Mouse (Mus musculus): ENCODE measurements around the gene Rps11. TPM values are rescaled to one million over a fixed set of nuclear protein-coding genes. Genes with fewer than 3 reads are reported as not detected.

Gene Rps11
- total RNA-seq, 1 experiment: 1,746 TPM

GRCm38 (mm10) chr7:45148534-45149098 lies 24.4 kb upstream of the Rps11 start:
- in situ Hi-C loops (cut with MboI; ENCODE audit: low sequenced_read_pairs in 2 of 2, unreplicated experiment in 2 of 2): no loop called here
- peaks cover 3 to 4% of the 10 kb centered on the region in 2 experiments; a peak in 3 of 4 replicates for H3K4me1 ChIP-seq (ENCODE audit: control insufficient read depth in 2 of 2, insufficient read depth in 2 of 2, low read length in 2 of 2, poor library complexity in 1 of 2)
- H3K27ac ChIP-seq (ENCODE audit: insufficient read depth, low read depth, low read length, poor library complexity, severe bottlenecking): no peak overlapping the region
- no peak overlapping the region for H3K9ac ChIP-seq (ENCODE audit: insufficient read depth, low read depth, low read length, poor library complexity, severe bottlenecking)
- peaks cover 24% of the 10 kb centered on the region for H3K36me3 ChIP-seq (ENCODE audit: control insufficient read depth, insufficient read depth, low read length, poor library complexity, severe bottlenecking)
- no peak for TF ChIP-seq MAFK (IDR thresholded peaks at IDR 0.05; ENCODE audit: insufficient read depth, low read depth, low read length)
- no peak for TF ChIP-seq HCFC1 (IDR thresholded peaks at IDR 0.05; ENCODE audit: borderline replicate concordance, insufficient read depth, low read length)
- no peak for TF ChIP-seq ZC3H11A (IDR thresholded peaks at IDR 0.05; ENCODE audit: borderline replicate concordance, low read depth, low read length)
- no peak for TF ChIP-seq CHD2 (IDR thresholded peaks at IDR 0.05; ENCODE audit: low read depth, low read length)
- no peak for TF ChIP-seq ZNF384 (IDR thresholded peaks at IDR 0.05; ENCODE audit: low read depth, low read length)
- no peak for DNase-seq (ENCODE audit: low read depth, low spot score)
- no peak overlapping the region for H3K4me3 ChIP-seq (ENCODE audit: insufficient read depth in 1 of 2, low read depth in 1 of 2, low read length in 2 of 2, poor library complexity in 1 of 2, severe bottlenecking in 1 of 2)
- no peaks in the 10 kb centered on the region for H3K9me3 ChIP-seq (ENCODE audit: control insufficient read depth, insufficient read depth, low read depth, low read length)

DNA sequence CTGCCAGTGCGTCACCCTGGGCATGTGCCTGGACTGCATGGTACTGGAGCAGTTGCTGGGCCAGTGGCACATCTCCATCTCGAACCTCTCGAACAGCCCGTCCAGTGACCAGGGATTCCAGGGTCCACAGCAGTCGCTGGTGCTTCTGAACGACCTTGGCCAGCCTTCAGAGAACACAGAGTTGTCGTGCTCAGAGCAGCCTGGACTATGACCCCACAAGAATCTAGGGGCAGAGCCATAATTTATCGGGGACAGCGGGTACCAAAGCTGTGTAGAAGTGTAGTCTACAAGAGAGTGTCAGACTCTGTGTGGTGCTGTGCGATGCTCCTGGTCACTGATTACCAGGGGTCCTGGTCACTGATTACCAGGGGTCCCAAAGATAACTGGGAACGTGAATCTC lies 23.7 kb upstream of the Rps11 start:
- H3K27ac ChIP-seq (ENCODE audit: insufficient read depth, low read depth, low read length, poor library complexity, severe bottlenecking): no peak overlapping the region
- H3K36me3 ChIP-seq (ENCODE audit: control insufficient read depth, insufficient read depth, low read length, poor library complexity, severe bottlenecking): peaks cover 29% of the 10 kb centered on the region
- in situ Hi-C loops (cut with MboI; ENCODE audit: low sequenced_read_pairs in 2 of 2, unreplicated experiment in 2 of 2): no loop called here
- no peak overlapping the region for H3K9ac ChIP-seq (ENCODE audit: insufficient read depth, low read depth, low read length, poor library complexity, severe bottlenecking)
- H3K4me1 ChIP-seq (ENCODE audit: control insufficient read depth in 2 of 2, insufficient read depth in 2 of 2, low read length in 2 of 2, poor library complexity in 1 of 2): peaks cover 2 to 3% of the 10 kb centered on the region in 2 experiments; a peak in 2 of 4 replicates
- no peak for DNase-seq (ENCODE audit: low read depth, low spot score)
- no peaks in the 10 kb centered on the region for H3K9me3 ChIP-seq (ENCODE audit: control insufficient read depth, insufficient read depth, low read depth, low read length)
- no peak for TF ChIP-seq MAFK (IDR thresholded peaks at IDR 0.05; ENCODE audit: insufficient read depth, low read depth, low read length)
- no peak for TF ChIP-seq CHD2 (IDR thresholded peaks at IDR 0.05; ENCODE audit: low read depth, low read length)
- no peak for TF ChIP-seq ZNF384 (IDR thresholded peaks at IDR 0.05; ENCODE audit: low read depth, low read length)
- no peak for TF ChIP-seq HCFC1 (IDR thresholded peaks at IDR 0.05; ENCODE audit: borderline replicate concordance, insufficient read depth, low read length)
- TF ChIP-seq ZC3H11A (IDR thresholded peaks at IDR 0.05; ENCODE audit: borderline replicate concordance, low read depth, low read length): no peak
- H3K4me3 ChIP-seq (ENCODE audit: insufficient read depth in 1 of 2, low read depth in 1 of 2, low read length in 2 of 2, poor library complexity in 1 of 2, severe bottlenecking in 1 of 2): no peak overlapping the region

DNA sequence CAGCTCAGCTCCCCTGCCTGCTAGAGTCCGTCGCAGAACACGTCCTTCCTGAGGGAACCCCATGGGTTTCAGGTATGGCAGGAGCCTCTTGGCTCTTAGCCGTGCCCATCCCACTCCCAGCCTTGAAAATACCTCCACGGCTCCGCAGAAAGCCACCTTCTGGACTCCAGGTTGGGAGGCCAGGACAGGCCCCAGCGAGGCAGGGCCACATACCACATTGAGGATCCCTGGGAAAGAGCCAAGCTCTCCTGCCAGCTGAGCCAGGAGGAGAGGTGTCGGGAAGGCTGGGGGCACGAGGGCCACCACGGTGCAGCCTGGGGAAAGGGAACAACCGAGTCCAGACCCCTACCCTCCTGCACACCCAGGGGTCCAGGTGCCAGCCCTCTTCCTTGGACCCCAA lies 23.0 kb upstream of the Rps11 start:
- H3K36me3 ChIP-seq (ENCODE audit: control insufficient read depth, insufficient read depth, low read length, poor library complexity, severe bottlenecking): peaks cover 34% of the 10 kb centered on the region

GRCm38 (mm10) chr7:45145460-45145859 lies 21.2 kb upstream of the Rps11 start:
- Histone ChIP-seq H3K4me1 (ENCODE audit: control insufficient read depth in 2 of 2, insufficient read depth in 2 of 2, low read length in 2 of 2, poor library complexity in 1 of 2) (peaks cover 0 to under 1% of the 10 kb centered on the region in 2 experiments; a peak in 2 of 4 replicates), H3K9ac (ENCODE audit: insufficient read depth, low read depth, low read length, poor library complexity, severe bottlenecking) (no peak overlapping the region), H3K27ac (ENCODE audit: insufficient read depth, low read depth, low read length, poor library complexity, severe bottlenecking) (no peak overlapping the region), H3K36me3 (ENCODE audit: control insufficient read depth, insufficient read depth, low read length, poor library complexity, severe bottlenecking) (peaks cover 44% of the 10 kb centered on the region), H3K9me3 (ENCODE audit: control insufficient read depth, insufficient read depth, low read depth, low read length) (no peaks in the 10 kb centered on the region), H3K4me3 (ENCODE audit: insufficient read depth in 1 of 2, low read depth in 1 of 2, low read length in 2 of 2, poor library complexity in 1 of 2, severe bottlenecking in 1 of 2) (no peak overlapping the region)
- no peak for DNase-seq (ENCODE audit: low read depth, low spot score)
- TF ChIP-seq MAFK (IDR thresholded peaks at IDR 0.05; ENCODE audit: insufficient read depth, low read depth, low read length) (no peak), ZC3H11A (IDR thresholded peaks at IDR 0.05; ENCODE audit: borderline replicate concordance, low read depth, low read length) (no peak), ZNF384 (IDR thresholded peaks at IDR 0.05; ENCODE audit: low read depth, low read length) (no peak), CHD2 (IDR thresholded peaks at IDR 0.05; ENCODE audit: low read depth, low read length) (no peak), HCFC1 (IDR thresholded peaks at IDR 0.05; ENCODE audit: borderline replicate concordance, insufficient read depth, low read length) (no peak)
- in situ Hi-C loops (cut with MboI; ENCODE audit: low sequenced_read_pairs in 2 of 2, unreplicated experiment in 2 of 2): no loop called here

More for the DNA sequence above, 23.0 kb upstream of the Rps11 start:
- TF ChIP-seq CHD2 (IDR thresholded peaks at IDR 0.05; ENCODE audit: low read depth, low read length) (no peak), HCFC1 (IDR thresholded peaks at IDR 0.05; ENCODE audit: borderline replicate concordance, insufficient read depth, low read length) (no peak), ZNF384 (IDR thresholded peaks at IDR 0.05; ENCODE audit: low read depth, low read length) (no peak), MAFK (IDR thresholded peaks at IDR 0.05; ENCODE audit: insufficient read depth, low read depth, low read length) (no peak)
- no peak for DNase-seq (ENCODE audit: low read depth, low spot score)
- no peak overlapping the region for H3K4me3 ChIP-seq (ENCODE audit: insufficient read depth in 1 of 2, low read depth in 1 of 2, low read length in 2 of 2, poor library complexity in 1 of 2, severe bottlenecking in 1 of 2)
- H3K4me1 ChIP-seq (ENCODE audit: control insufficient read depth in 2 of 2, insufficient read depth in 2 of 2, low read length in 2 of 2, poor library complexity in 1 of 2): peaks cover 2 to 3% of the 10 kb centered on the region in 2 experiments; a peak in 2 of 4 replicates
- no peak overlapping the region for H3K27ac ChIP-seq (ENCODE audit: insufficient read depth, low read depth, low read length, poor library complexity, severe bottlenecking)
- no peak overlapping the region for H3K9ac ChIP-seq (ENCODE audit: insufficient read depth, low read depth, low read length, poor library complexity, severe bottlenecking)
- no peaks in the 10 kb centered on the region for H3K9me3 ChIP-seq (ENCODE audit: control insufficient read depth, insufficient read depth, low read depth, low read length)
- in situ Hi-C loops (cut with MboI; ENCODE audit: low sequenced_read_pairs in 2 of 2, unreplicated experiment in 2 of 2): no loop called here

Measured in ES-E14 (cell line).